Mouse (Mus musculus): ENCODE measurements at regions not wholly inside any gene's neighbourhood (a gene's known extent, or its start where the extent isn't known, plus 50 kb on each side); places are given as distances from the start of the nearest gene placed in this dataset.

- no peak for DNase-seq
Observed at GRCm38 (mm10) chr10:7267903-7268302, 55.9 kb upstream of the Cnksr3 start.

DNA sequence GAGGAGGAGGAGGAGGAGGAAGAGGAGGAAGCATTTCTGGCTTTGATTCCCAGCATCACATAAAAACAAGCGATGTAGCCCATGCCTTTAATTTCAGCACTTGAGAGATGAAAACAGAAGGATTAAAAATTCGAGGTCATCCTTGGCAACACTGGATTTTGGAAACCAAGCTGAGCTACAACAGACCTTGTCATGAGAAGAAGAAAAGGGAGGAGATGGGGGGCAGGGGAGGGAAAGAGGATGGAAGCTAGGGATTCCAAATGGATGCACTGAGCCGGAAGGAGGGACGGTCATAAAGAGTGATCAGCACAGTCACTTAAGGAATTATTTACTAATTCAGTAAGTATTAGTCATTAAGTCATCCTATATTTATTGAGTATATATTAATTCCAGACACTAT is 55.1 kb upstream of the Cnksr3 start:
- DNase-seq: no peak

- no peak for DNase-seq
Observed at GRCm38 (mm10) chr10:7265412-7265811, 53.4 kb upstream of the Cnksr3 start.

- no peak for DNase-seq
Observed at GRCm38 (mm10) chr10:7264721-7265120, 52.7 kb upstream of the Cnksr3 start.
